Mouse (Mus musculus) E14TG2a.4 (cell line): ENCODE results near the gene Atg7.

ENCODE experiments used
- CTCF ChIP-seq: conservative IDR thresholded peaks from 2 replicates; pipeline ENCODE4 v1.5.1; 2014; ENCODE audit warnings: low read length
- POU5F1 ChIP-seq: IDR thresholded peaks from 2 replicates; pipeline ENCODE4 v1.6.1; 2014; ENCODE audit warnings: low read length, borderline replicate concordance

GRCm38 (mm10) chr6:114904818-114905217 lies 261.9 kb downstream of the Atg7 start:
- no peak for TF ChIP-seq CTCF
- TF ChIP-seq POU5F1: no peak
